Mouse (Mus musculus) heart, embryonic 16.5 days (tissue): ENCODE measurements at regions not wholly inside any gene's neighbourhood (a gene's known extent, or its start where the extent isn't known, plus 50 kb on each side); places are given as distances from the start of the nearest gene placed in this dataset.

ENCODE experiments used
- ATAC-seq: fragments of 200-750 bp; cut with Nextera tagmentation; replicated peaks from 2 replicates; pipeline ENCODE4 v1.8.0; 2017; ENCODE audit warnings: moderate number of reproducible peaks; ENCODE audit not compliant: insufficient read depth, low FRiP score; ENCODE audit errors: extremely low read depth
- H3K27ac ChIP-seq: fragments of 300-500 bp; sonication (generic); 2 replicates; pipeline ENCODE4 v1.5.1; 2014; ENCODE audit warnings: mild to moderate bottlenecking, low read length, control low read depth, moderate library complexity
- H3K27me3 ChIP-seq: fragments of 300-500 bp; sonication (generic); 2 replicates; pipeline ENCODE4 v1.6.1; 2014; ENCODE audit warnings: low read length, mixed read lengths; ENCODE audit not compliant: control insufficient read depth, insufficient read depth
- H3K36me3 ChIP-seq: fragments of 300-500 bp; sonication (generic); 2 replicates; pipeline ENCODE4 v1.6.1; 2014; ENCODE audit not compliant: control insufficient read depth, insufficient read depth
- H3K4me1 ChIP-seq: fragments of 300-500 bp; sonication (generic); 2 replicates; pipeline ENCODE4 v1.6.1; 2014; ENCODE audit warnings: low read length, mixed read lengths; ENCODE audit not compliant: control insufficient read depth, insufficient read depth
- H3K4me2 ChIP-seq: fragments of 300-500 bp; sonication (generic); 2 replicates; pipeline ENCODE4 v1.6.1; 2014; ENCODE audit warnings: low read depth, mild to moderate bottlenecking, control low read depth, low read length
- H3K4me3 ChIP-seq: fragments of 300-500 bp; sonication (generic); 2 replicates; pipeline ENCODE4 v1.5.1; 2014; ENCODE audit warnings: mild to moderate bottlenecking, control low read depth, low read length
- H3K9ac ChIP-seq: fragments of 300-500 bp; sonication (generic); 2 replicates; pipeline ENCODE4 v1.6.1; 2014; ENCODE audit warnings: low read length, control low read depth
- H3K9me3 ChIP-seq: fragments of 300-500 bp; sonication (generic); replicated peaks from 2 replicates; pipeline ENCODE4 v1.6.1; 2016; ENCODE audit warnings: low read length; ENCODE audit not compliant: control insufficient read depth
- WGBS: fragments of 180-500 bp; shearing (Covaris S2); extraction: QIAGEN DNeasy Blood & Tissue Kit; methylation state at CpG from one replicate; pipeline ENCODE4 v1.1.7; 2014; 5-methylcytosine and 5-hydroxymethylcytosine counted together

- Histone ChIP-seq H3K4me3 (no peak overlapping the region), H3K36me3 (no peaks in the 10 kb centered on the region), H3K4me1 (no peaks in the 10 kb centered on the region), H3K9me3 (no peaks in the 10 kb centered on the region), H3K27ac (no peak overlapping the region), H3K4me2 (no peak overlapping the region), H3K9ac (no peak overlapping the region), H3K27me3 (no peaks in the 10 kb centered on the region)
- ATAC-seq: no peak
- WGBS: 71% methylated on average over 2 of the region's 2 CpGs
Measured at GRCm38 (mm10) chrX:166731354-166731753, 145.8 kb upstream of the Egfl6 start.

- Histone ChIP-seq H3K27me3 (no peaks in the 10 kb centered on the region), H3K36me3 (no peaks in the 10 kb centered on the region), H3K4me2 (no peak overlapping the region), H3K9me3 (no peaks in the 10 kb centered on the region), H3K4me1 (no peaks in the 10 kb centered on the region), H3K4me3 (no peak overlapping the region), H3K27ac (no peak overlapping the region), H3K9ac (no peak overlapping the region)
- WGBS: 88% methylated on average over 2 of the region's 2 CpGs
- no peak for ATAC-seq
Measured at GRCm38 (mm10) chrX:166728622-166728928, 143.1 kb upstream of the Egfl6 start.

- Histone ChIP-seq H3K9ac (no peak overlapping the region), H3K27ac (no peak overlapping the region), H3K9me3 (no peaks in the 10 kb centered on the region), H3K27me3 (no peaks in the 10 kb centered on the region), H3K4me1 (no peaks in the 10 kb centered on the region), H3K36me3 (no peaks in the 10 kb centered on the region), H3K4me3 (no peak overlapping the region), H3K4me2 (no peak overlapping the region)
- 55% methylated on average over 7 of the region's 7 CpGs for WGBS
- no peak for ATAC-seq
Measured at GRCm38 (mm10) chrX:166727823-166728621, 142.5 kb upstream of the Egfl6 start.

- no peaks in the 10 kb centered on the region for H3K27me3 ChIP-seq
- WGBS: 76% methylated on average over 6 of the region's 6 CpGs
- no peaks in the 10 kb centered on the region for H3K36me3 ChIP-seq
- H3K9ac ChIP-seq: no peak overlapping the region
- no peak overlapping the region for H3K4me3 ChIP-seq
- no peak overlapping the region for H3K27ac ChIP-seq
- H3K4me1 ChIP-seq: no peaks in the 10 kb centered on the region
- H3K9me3 ChIP-seq: no peaks in the 10 kb centered on the region
- ATAC-seq: no peak
- no peak overlapping the region for H3K4me2 ChIP-seq
Measured at GRCm38 (mm10) chrX:166725761-166726503, 140.4 kb upstream of the Egfl6 start.

GRCm38 (mm10) chrX:166718075-166718474 lies 132.6 kb upstream of the Egfl6 start:
- H3K4me1 ChIP-seq: no peaks in the 10 kb centered on the region
- ATAC-seq: no peak
- no peak overlapping the region for H3K4me3 ChIP-seq
- H3K36me3 ChIP-seq: no peaks in the 10 kb centered on the region
- no peak overlapping the region for H3K27ac ChIP-seq
- H3K9me3 ChIP-seq: no peaks in the 10 kb centered on the region
- H3K4me2 ChIP-seq: no peak overlapping the region
- no peaks in the 10 kb centered on the region for H3K27me3 ChIP-seq
- H3K9ac ChIP-seq: no peak overlapping the region

- no peak for ATAC-seq
- WGBS: 64% methylated on average over 2 of the region's 2 CpGs
- Histone ChIP-seq H3K36me3 (no peaks in the 10 kb centered on the region), H3K9ac (no peak overlapping the region), H3K9me3 (no peaks in the 10 kb centered on the region; the same call in 1 of the 2 replicates), H3K4me2 (no peak overlapping the region), H3K27ac (peak overlapping the region; percentile 40; the same call in 1 of the 2 replicates), H3K4me1 (peaks cover 2% of the 10 kb centered on the region; the same call in 1 of the 2 replicates), H3K27me3 (no peaks in the 10 kb centered on the region), H3K4me3 (no peak overlapping the region)
Measured at GRCm38 (mm10) chrX:166709306-166709705, 123.8 kb upstream of the Egfl6 start.

- no peaks in the 10 kb centered on the region; the same call in 1 of the 2 replicates for H3K9me3 ChIP-seq
- ATAC-seq: no peak
- H3K9ac ChIP-seq: no peak overlapping the region
- WGBS: 72% methylated on average over 1 of the region's 1 CpGs
- no peak overlapping the region for H3K4me3 ChIP-seq
- H3K4me2 ChIP-seq: no peak overlapping the region
- H3K27me3 ChIP-seq: no peaks in the 10 kb centered on the region
- H3K4me1 ChIP-seq: peaks cover 2% of the 10 kb centered on the region; the same call in 1 of the 2 replicates
- H3K36me3 ChIP-seq: no peaks in the 10 kb centered on the region
- H3K27ac ChIP-seq: no peak overlapping the region
Measured at GRCm38 (mm10) chrX:166708106-166708505, 122.6 kb upstream of the Egfl6 start.

GRCm38 (mm10) chrX:166707029-166707428 lies 121.5 kb upstream of the Egfl6 start:
- Histone ChIP-seq H3K9me3 (no peaks in the 10 kb centered on the region; the same call in 1 of the 2 replicates), H3K27me3 (no peaks in the 10 kb centered on the region), H3K36me3 (no peaks in the 10 kb centered on the region), H3K4me3 (no peak overlapping the region), H3K27ac (no peak overlapping the region), H3K4me2 (no peak overlapping the region), H3K4me1 (peaks cover 2% of the 10 kb centered on the region; the same call in 1 of the 2 replicates), H3K9ac (no peak overlapping the region)
- 57% methylated on average over 1 of the region's 1 CpGs for WGBS
- ATAC-seq: no peak

- WGBS: 81% methylated on average over 2 of the region's 2 CpGs
- Histone ChIP-seq H3K9ac (no peak overlapping the region), H3K27ac (no peak overlapping the region), H3K4me1 (no peaks in the 10 kb centered on the region; the same call in 1 of the 2 replicates), H3K4me2 (no peak overlapping the region), H3K9me3 (no peaks in the 10 kb centered on the region; the same call in 1 of the 2 replicates), H3K4me3 (no peak overlapping the region), H3K27me3 (no peaks in the 10 kb centered on the region), H3K36me3 (no peaks in the 10 kb centered on the region)
- ATAC-seq: no peak
Measured at GRCm38 (mm10) chrX:166704311-166704710, 118.8 kb upstream of the Egfl6 start.
